Mouse (Mus musculus) midbrain, embryonic 10.5 days (tissue): Measurements from ENCODE around the gene Miox. TPM values are rescaled to one million over a fixed set of nuclear protein-coding genes. Genes with fewer than 3 reads are reported as not detected.

Experiments used
- DNase-seq: peaks from one replicate; pipeline ENCODE4 v3.0.0-alpha.2; 2017; ENCODE audit warnings: low spot score
- H3K27ac ChIP-seq: fragments of 300-500 bp; sonication (generic); replicated peaks from 2 replicates; pipeline ENCODE4 v1.5.1; 2016; ENCODE audit warnings: mild to moderate bottlenecking
- H3K27me3 ChIP-seq: fragments of 300-500 bp; sonication (generic); 2 replicates; pipeline ENCODE4 v1.6.1; 2016; ENCODE audit warnings: low read depth, mild to moderate bottlenecking; ENCODE audit not compliant: poor library complexity, severe bottlenecking
- H3K36me3 ChIP-seq: fragments of 300-500 bp; sonication (generic); 2 replicates; pipeline ENCODE4 v1.6.1; 2016; ENCODE audit warnings: mild to moderate bottlenecking, moderate library complexity
- H3K4me1 ChIP-seq: fragments of 300-500 bp; sonication (generic); 2 replicates; pipeline ENCODE4 v1.6.1; 2016
- H3K4me3 ChIP-seq: fragments of 300-500 bp; sonication (generic); 2 replicates; pipeline ENCODE4 v1.5.1; 2016; ENCODE audit warnings: mild to moderate bottlenecking, moderate library complexity
- H3K9me3 ChIP-seq: fragments of 300-500 bp; sonication (generic); replicated peaks from 2 replicates; pipeline ENCODE4 v1.6.1; 2016; ENCODE audit warnings: mild to moderate bottlenecking
- WGBS: fragments of 180-500 bp; shearing (Covaris S2); methylation state at CpG from one replicate; pipeline ENCODE4 v1.1.7; 2016; 5-methylcytosine and 5-hydroxymethylcytosine counted together
- polyA plus RNA-seq: library from polyadenylated mRNA; unstranded; fragments of >200 nt; fragmentation: Nextera tagmentation; extraction: Ambion mirVana; gene quantifications from 2 replicates; pipeline ENCODE4 v1.2.1, GENCODE M21; 2016

Miox gene
- not detected in 2 replicates for polyA plus RNA-seq

GRCm38 (mm10) chr15:89334271-89334670 is at the start of gene Miox:
TSS of gene Miox (plus strand) at chr15:89334398.
- Histone ChIP-seq H3K27me3 (no peaks in the 10 kb centered on the region), H3K4me3 (no peak within 1 kb of the TSS), H3K4me1 (no peaks in the 10 kb centered on the region), H3K27ac (no peak within 1 kb of the TSS), H3K36me3 (no peaks in the 10 kb centered on the region), H3K9me3 (no peaks in the 10 kb centered on the region)
- 90% methylated on average over 7 of the region's 7 CpGs for WGBS
- no peak for DNase-seq

GRCm38 (mm10) chr15:89285004-89285403 is 49.2 kb upstream of the Miox start:
- H3K27me3 ChIP-seq: no peaks in the 10 kb centered on the region
- H3K27ac ChIP-seq: no peak overlapping the region
- H3K4me1 ChIP-seq: 0 out of 2 replicates have a peak, but pooled peaks cover 2% of the 10 kb centered on the region
- H3K9me3 ChIP-seq: no peaks in the 10 kb centered on the region
- DNase-seq: no peak
- H3K4me3 ChIP-seq: no peak overlapping the region
- peaks cover 99% of the 10 kb centered on the region for H3K36me3 ChIP-seq

- DNase-seq: no peak
- no peak overlapping the region for H3K27ac ChIP-seq
- peaks cover 99% of the 10 kb centered on the region for H3K36me3 ChIP-seq
- H3K27me3 ChIP-seq: no peaks in the 10 kb centered on the region
- H3K4me1 ChIP-seq: 0 out of 2 replicates have a peak, but pooled peaks cover 2% of the 10 kb centered on the region
- no peaks in the 10 kb centered on the region for H3K9me3 ChIP-seq
- 93% methylated on average over 5 of the region's 5 CpGs for WGBS
- no peak overlapping the region for H3K4me3 ChIP-seq
These were observed 48.7 kb upstream of the Miox start for GRCm38 (mm10) chr15:89285478-89285877.

GRCm38 (mm10) chr15:89286114-89286513 is 48.1 kb upstream of the Miox start:
- Histone ChIP-seq H3K36me3 (peaks cover 99% of the 10 kb centered on the region), H3K4me3 (no peak overlapping the region), H3K9me3 (no peaks in the 10 kb centered on the region), H3K4me1 (0 out of 2 replicates have a peak, but pooled peaks cover 2% of the 10 kb centered on the region), H3K27me3 (no peaks in the 10 kb centered on the region), H3K27ac (no peak overlapping the region)
- 93% methylated on average over 7 of the region's 7 CpGs for whole genome bisulfite sequencing
- no peak for DNase-seq

- Histone ChIP-seq H3K36me3 (peaks cover 99% of the 10 kb centered on the region), H3K9me3 (no peaks in the 10 kb centered on the region), H3K27ac (no peak overlapping the region), H3K27me3 (no peaks in the 10 kb centered on the region), H3K4me3 (no peak overlapping the region), H3K4me1 (0 out of 2 replicates have a peak, but pooled peaks cover 2% of the 10 kb centered on the region)
- DNase-seq: no peak
- 92% methylated on average over 5 of the region's 5 CpGs for WGBS
These were observed 47.6 kb upstream of the Miox start for GRCm38 (mm10) chr15:89286582-89286981.

- 91% methylated on average over 23 of the region's 23 CpGs for WGBS
- Histone ChIP-seq H3K4me1 (no peaks in the 10 kb centered on the region), H3K4me3 (no peak overlapping the region), H3K36me3 (peaks cover 99% of the 10 kb centered on the region), H3K27ac (no peak overlapping the region), H3K9me3 (no peaks in the 10 kb centered on the region), H3K27me3 (no peaks in the 10 kb centered on the region)
- DNase-seq: no peak
These were observed 45.9 kb upstream of the Miox start for GRCm38 (mm10) chr15:89288227-89288767.

- Histone ChIP-seq H3K36me3 (peaks cover 99% of the 10 kb centered on the region), H3K4me1 (no peaks in the 10 kb centered on the region), H3K9me3 (no peaks in the 10 kb centered on the region), H3K27me3 (no peaks in the 10 kb centered on the region), H3K4me3 (no peak overlapping the region), H3K27ac (no peak overlapping the region)
- WGBS: 94% methylated on average over 11 of the region's 11 CpGs
- no peak for DNase-seq
These were observed 44.7 kb upstream of the Miox start for GRCm38 (mm10) chr15:89289455-89289854.

- peaks cover 99% of the 10 kb centered on the region for H3K36me3 ChIP-seq
- H3K9me3 ChIP-seq: no peaks in the 10 kb centered on the region
- H3K4me3 ChIP-seq: no peak overlapping the region
- H3K27me3 ChIP-seq: no peaks in the 10 kb centered on the region
- H3K27ac ChIP-seq: no peak overlapping the region
- no peak for DNase-seq
- H3K4me1 ChIP-seq: no peaks in the 10 kb centered on the region
- 90% methylated on average over 3 of the region's 3 CpGs for WGBS
These were observed 42.7 kb upstream of the Miox start for GRCm38 (mm10) chr15:89291521-89291920.

- no peak overlapping the region for H3K4me3 ChIP-seq
- H3K36me3 ChIP-seq: peaks cover 100% of the 10 kb centered on the region
- WGBS: 98% methylated on average over 2 of the region's 2 CpGs
- no peaks in the 10 kb centered on the region for H3K27me3 ChIP-seq
- no peak overlapping the region for H3K27ac ChIP-seq
- no peaks in the 10 kb centered on the region for H3K9me3 ChIP-seq
- no peaks in the 10 kb centered on the region for H3K4me1 ChIP-seq
- no peak for DNase-seq
These were observed 41.4 kb upstream of the Miox start for GRCm38 (mm10) chr15:89292795-89293194.

- Histone ChIP-seq H3K27ac (no peak overlapping the region), H3K4me3 (no peak overlapping the region), H3K27me3 (no peaks in the 10 kb centered on the region), H3K4me1 (no peaks in the 10 kb centered on the region), H3K9me3 (no peaks in the 10 kb centered on the region), H3K36me3 (peaks cover 99% of the 10 kb centered on the region)
- 95% methylated on average over 10 of the region's 10 CpGs for WGBS
- no peak for DNase-seq
These were observed 40.4 kb upstream of the Miox start for GRCm38 (mm10) chr15:89293778-89294177.

- no peak overlapping the region for H3K4me3 ChIP-seq
- H3K4me1 ChIP-seq: no peaks in the 10 kb centered on the region
- no peak overlapping the region for H3K27ac ChIP-seq
- H3K9me3 ChIP-seq: no peaks in the 10 kb centered on the region
- WGBS: 94% methylated on average over 8 of the region's 8 CpGs
- peaks cover 98% of the 10 kb centered on the region for H3K36me3 ChIP-seq
- DNase-seq: no peak
- no peaks in the 10 kb centered on the region for H3K27me3 ChIP-seq
These were observed 38.5 kb upstream of the Miox start for GRCm38 (mm10) chr15:89295580-89296165.

GRCm38 (mm10) chr15:89296465-89296864 is 37.7 kb upstream of the Miox start:
- no peak overlapping the region for H3K27ac ChIP-seq
- no peaks in the 10 kb centered on the region for H3K27me3 ChIP-seq
- H3K4me1 ChIP-seq: no peaks in the 10 kb centered on the region
- no peaks in the 10 kb centered on the region for H3K9me3 ChIP-seq
- peaks cover 98% of the 10 kb centered on the region for H3K36me3 ChIP-seq
- DNase-seq: no peak
- no peak overlapping the region for H3K4me3 ChIP-seq
- WGBS: 96% methylated on average over 1 of the region's 1 CpGs

GRCm38 (mm10) chr15:89297695-89298094 is 36.5 kb upstream of the Miox start:
- H3K4me3 ChIP-seq: no peak overlapping the region
- DNase-seq: no peak
- H3K27me3 ChIP-seq: no peaks in the 10 kb centered on the region
- no peaks in the 10 kb centered on the region for H3K4me1 ChIP-seq
- no peak overlapping the region for H3K27ac ChIP-seq
- no peaks in the 10 kb centered on the region for H3K9me3 ChIP-seq
- 93% methylated on average over 2 of the region's 2 CpGs for WGBS
- H3K36me3 ChIP-seq: peaks cover 98% of the 10 kb centered on the region
